Mouse (Mus musculus) megakaryocyte, embryonic 14.5 days (primary cell): ENCODE measurements around the gene Shisal2b.

Experiments
- FLI1 ChIP-seq: IDR thresholded peaks from 2 replicates; pipeline ENCODE4 v1.6.1; 2012; ENCODE audit warnings: low read length, inconsistent platforms, mixed read lengths
- GATA1 ChIP-seq: IDR thresholded peaks from 3 replicates; pipeline ENCODE4 v1.6.1; 2012; ENCODE audit warnings: mixed read lengths, low read length, inconsistent platforms, borderline replicate concordance

- TF ChIP-seq GATA1 (no peak), FLI1 (no peak)
Observed at GRCm38 (mm10) chr13:104805681-104806080, 58.0 kb downstream of the Shisal2b start.
